Mouse (Mus musculus) liver, embryonic 16.5 days (tissue): ENCODE measurements around the gene Pdap1. TPM values are rescaled to one million over a fixed set of nuclear protein-coding genes. Genes with fewer than 3 reads are reported as not detected.
A peak's percentile ranks its signal among the peaks of the same experiment; 100 is the strongest.

Source experiments
- ATAC-seq: fragments of 200-750 bp; cut with Nextera tagmentation; 2 replicates; pipeline ENCODE4 v1.8.0; 2017; ENCODE audit warnings: low read depth, mild to moderate bottlenecking, moderate number of reproducible peaks, moderate library complexity
- H3K27ac ChIP-seq: fragments of 300-500 bp; sonication (generic); 2 replicates; pipeline ENCODE4 v1.5.1; 2014; ENCODE audit warnings: mild to moderate bottlenecking, low read length
- H3K27me3 ChIP-seq: fragments of 300-500 bp; sonication (generic); 2 replicates; pipeline ENCODE4 v1.6.1; 2014; ENCODE audit warnings: low read depth, low read length, mixed read lengths; ENCODE audit not compliant: control insufficient read depth, insufficient read depth
- H3K36me3 ChIP-seq: fragments of 300-500 bp; sonication (generic); 2 replicates; pipeline ENCODE4 v1.6.1; 2014; ENCODE audit warnings: mild to moderate bottlenecking; ENCODE audit not compliant: control insufficient read depth, insufficient read depth
- H3K4me1 ChIP-seq: fragments of 300-500 bp; sonication (generic); 2 replicates; pipeline ENCODE4 v1.6.1; 2014; ENCODE audit warnings: low read depth, low read length, mixed read lengths; ENCODE audit not compliant: control insufficient read depth
- H3K4me2 ChIP-seq: fragments of 300-500 bp; sonication (generic); 2 replicates; pipeline ENCODE4 v1.6.1; 2014; ENCODE audit warnings: low read depth, low read length, mixed read lengths
- H3K4me3 ChIP-seq: fragments of 300-500 bp; sonication (generic); 2 replicates; pipeline ENCODE4 v1.5.1; 2014; ENCODE audit warnings: low read depth, mild to moderate bottlenecking, low read length
- H3K9ac ChIP-seq: fragments of 300-500 bp; sonication (generic); 2 replicates; pipeline ENCODE4 v1.6.1; 2014; ENCODE audit warnings: low read depth, low read length
- H3K9me3 ChIP-seq: fragments of 300-500 bp; sonication (generic); replicated peaks from 2 replicates; pipeline ENCODE4 v1.6.1; 2016; ENCODE audit warnings: low read length; ENCODE audit not compliant: control insufficient read depth
- WGBS: fragments of 180-500 bp; shearing (Covaris S2); extraction: QIAGEN DNeasy Blood & Tissue Kit; methylation state at CpG from one replicate; pipeline ENCODE4 v1.1.7; 2014; ENCODE audit not compliant: insufficient replicate concordance; 5-methylcytosine and 5-hydroxymethylcytosine counted together
- polyA plus RNA-seq: library from polyadenylated mRNA; unstranded; fragments of >200 nt; fragmentation: Nextera tagmentation; extraction: Ambion mirVana; gene quantifications from 2 replicates; pipeline ENCODE4 v1.2.1, GENCODE M21; 2015

Pdap1 gene
- polyA plus RNA-seq, 1 experiment from 2014 or later, result 33.6 TPM

DNA sequence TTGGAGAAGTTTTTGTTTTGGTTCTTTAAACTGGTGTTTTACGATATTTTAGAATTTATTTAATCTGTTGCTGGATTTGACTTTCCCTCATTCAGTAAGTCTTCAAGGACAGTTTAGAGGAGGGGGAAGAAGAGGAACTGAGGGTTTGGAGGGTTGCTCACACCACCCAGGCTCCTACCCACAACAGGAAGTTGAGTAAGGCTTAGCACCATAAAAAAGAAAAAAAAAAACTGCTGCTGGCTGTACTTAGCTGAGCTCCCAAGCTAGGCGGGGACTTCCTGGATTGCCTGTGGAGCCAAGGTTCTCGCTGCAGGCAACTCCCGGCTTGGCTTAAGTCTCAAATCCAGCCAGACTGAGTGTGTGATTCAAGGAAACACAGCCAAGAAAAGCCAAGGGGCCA lies 23.7 kb downstream of the Pdap1 start:
- peak overlapping the region; percentile 53 for H3K27ac ChIP-seq
- H3K4me3 ChIP-seq, result peak overlapping the region; percentile 67
- peak overlapping the region; percentile 32 for H3K4me2 ChIP-seq
- 7% methylated on average over 4 of the region's 4 CpGs for WGBS
- peaks cover 9% of the 10 kb centered on the region; the same call in 1 of the 2 replicates for H3K4me1 ChIP-seq
- no peaks in the 10 kb centered on the region; the same call in 1 of the 2 replicates for H3K36me3 ChIP-seq
- no peak overlapping the region for H3K9ac ChIP-seq
- H3K9me3 ChIP-seq, result 0 out of 2 replicates have a peak, but pooled peaks cover 2% of the 10 kb centered on the region
- no peaks in the 10 kb centered on the region for H3K27me3 ChIP-seq
- peak; percentile 20; the same call in 1 of the 2 replicates for ATAC-seq

DNA sequence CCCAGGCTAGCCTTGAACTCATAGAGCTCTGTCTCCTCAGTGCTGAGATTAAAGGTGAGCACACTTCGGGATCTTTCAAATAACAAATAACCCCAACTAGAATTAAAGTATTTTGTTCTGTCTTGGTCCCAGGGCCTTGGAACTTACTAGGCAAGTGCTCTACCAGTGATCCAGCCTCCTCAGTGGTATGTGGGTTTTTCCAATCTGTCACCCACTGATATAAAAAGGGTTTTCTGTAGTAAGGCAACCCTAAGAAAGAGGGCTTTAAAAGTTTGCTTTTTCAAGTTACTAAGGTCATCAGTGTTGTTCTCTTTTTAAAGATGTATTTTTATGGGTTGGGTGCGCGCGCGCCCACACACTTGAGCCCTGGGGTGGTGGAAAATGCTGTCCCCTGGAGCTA lies 24.3 kb downstream of the Pdap1 start:
- Histone ChIP-seq H3K4me1 (peaks cover 9% of the 10 kb centered on the region; the same call in 1 of the 2 replicates), H3K9ac (peak overlapping the region; percentile 15; the same call in 1 of the 2 replicates), H3K27ac (peak overlapping the region; percentile 45), H3K4me3 (peak overlapping the region; percentile 67), H3K27me3 (no peaks in the 10 kb centered on the region), H3K36me3 (no peaks in the 10 kb centered on the region; the same call in 1 of the 2 replicates), H3K4me2 (peak overlapping the region; percentile 32), H3K9me3 (0 out of 2 replicates have a peak, but pooled peaks cover 2% of the 10 kb centered on the region)
- ATAC-seq, result no peak
- 72% methylated on average over 5 of the region's 5 CpGs for WGBS

- 6% methylated on average over 39 of the region's 40 CpGs for WGBS
- 0 out of 2 replicates have a peak, but pooled peaks cover 2% of the 10 kb centered on the region for H3K9me3 ChIP-seq
- peak overlapping the region; percentile 74 for H3K4me2 ChIP-seq
- ATAC-seq, result peak; percentile 41
- peaks cover 9% of the 10 kb centered on the region; the same call in 1 of the 2 replicates for H3K4me1 ChIP-seq
- H3K4me3 ChIP-seq, result peak overlapping the region; percentile 67
- peaks cover 3% of the 10 kb centered on the region for H3K36me3 ChIP-seq
- H3K9ac ChIP-seq, result peak overlapping the region; percentile 72
- no peaks in the 10 kb centered on the region for H3K27me3 ChIP-seq
- H3K27ac ChIP-seq, result peak overlapping the region; percentile 59
Observed at GRCm38 (mm10) chr5:145114606-145115473, 25.2 kb downstream of the Pdap1 start.

DNA sequence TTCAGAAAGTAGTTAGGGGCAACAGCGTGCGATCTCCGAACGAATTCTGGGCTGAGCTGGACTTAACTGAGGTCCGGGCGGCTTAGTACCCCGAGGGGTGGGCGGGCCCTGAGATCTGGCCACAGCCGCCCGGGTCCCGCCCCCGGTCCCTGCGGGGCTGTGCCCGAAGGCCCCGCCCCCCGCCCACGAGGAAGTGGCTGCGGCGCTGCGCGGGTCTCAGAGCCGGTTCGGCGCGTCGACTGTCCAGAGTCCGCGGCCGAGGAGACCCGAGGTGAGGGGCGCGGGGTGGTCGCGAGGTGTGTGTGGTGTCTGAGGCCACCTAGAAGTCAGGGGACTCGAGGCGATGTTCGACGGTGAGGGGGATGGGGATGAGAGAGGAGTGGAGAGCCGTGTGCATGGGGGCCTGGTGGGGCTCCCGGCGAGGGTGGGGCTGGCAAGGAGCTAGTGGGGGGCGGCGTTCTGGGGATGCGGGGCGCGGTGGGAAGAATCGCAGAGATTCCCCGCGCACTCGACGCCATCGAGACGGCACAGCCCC lies 25.9 kb downstream of the Pdap1 start, which contains the start of gene Arpc1b:
Gene Arpc1b, plus strand, starts transcription at position 145 of the 535 bp plus-strand sequence.
- WGBS, result under 1% methylated on average over 47 of the region's 53 CpGs
- H3K4me1 ChIP-seq, result peaks cover 9% of the 10 kb centered on the region; the same call in 1 of the 2 replicates

DNA sequence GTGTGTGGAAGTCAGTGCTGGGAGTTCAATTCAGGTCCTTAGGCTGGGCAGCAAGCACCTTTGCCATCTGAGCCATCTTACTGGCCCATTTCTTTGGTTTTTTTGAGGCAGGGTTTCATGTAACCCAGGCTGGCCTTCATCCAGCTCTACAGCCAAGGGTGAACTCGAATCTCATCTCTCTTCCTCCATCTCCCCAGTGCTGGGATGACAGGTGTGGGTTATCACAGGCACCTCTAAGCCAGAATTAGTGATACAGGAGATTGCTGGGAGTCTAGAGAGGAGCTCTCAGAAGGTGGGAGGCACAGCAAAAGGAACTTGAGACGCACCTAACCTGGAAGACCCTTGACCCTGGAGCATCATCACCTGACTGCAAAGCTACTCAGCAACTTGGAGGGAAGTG lies 26.6 kb downstream of the Pdap1 start:
- Histone ChIP-seq H3K9ac (no peak overlapping the region), H3K27ac (no peak overlapping the region), H3K36me3 (peaks cover 9% of the 10 kb centered on the region; the same call in 1 of the 2 replicates), H3K4me2 (peak overlapping the region; percentile 74), H3K9me3 (no peaks in the 10 kb centered on the region), H3K4me3 (peak overlapping the region; percentile 67; the same call in 1 of the 2 replicates), H3K27me3 (no peaks in the 10 kb centered on the region), H3K4me1 (peaks cover 9% of the 10 kb centered on the region; the same call in 1 of the 2 replicates)
- 30% methylated on average over 2 of the region's 2 CpGs for WGBS
- ATAC-seq, result no peak

More for the DNA sequence above, 25.9 kb downstream of the Pdap1 start, which contains the start of gene Arpc1b:
- peak; percentile 73 for ATAC-seq
- H3K27ac ChIP-seq, result peak within 1 kb of the TSS; percentile 59
- H3K9ac ChIP-seq, result peak within 1 kb of the TSS; percentile 72
- peak within 1 kb of the TSS; percentile 74 for H3K4me2 ChIP-seq
- H3K36me3 ChIP-seq, result peaks cover 5% of the 10 kb centered on the region
- no peaks in the 10 kb centered on the region for H3K27me3 ChIP-seq
- peak within 1 kb of the TSS; percentile 67 for H3K4me3 ChIP-seq
- H3K9me3 ChIP-seq, result no peaks in the 10 kb centered on the region

- no peak overlapping the region for H3K4me2 ChIP-seq
- no peaks in the 10 kb centered on the region for H3K27me3 ChIP-seq
- no peaks in the 10 kb centered on the region for H3K9me3 ChIP-seq
- no peak for ATAC-seq
- peaks cover 12% of the 10 kb centered on the region; the same call in 1 of the 2 replicates for H3K36me3 ChIP-seq
- no peak overlapping the region for H3K27ac ChIP-seq
- H3K4me3 ChIP-seq, result no peak overlapping the region
- H3K4me1 ChIP-seq, result peaks cover 9% of the 10 kb centered on the region; the same call in 1 of the 2 replicates
- no peak overlapping the region for H3K9ac ChIP-seq
- WGBS, result 60% methylated on average over 8 of the region's 8 CpGs
Observed at GRCm38 (mm10) chr5:145112566-145112965, 27.5 kb downstream of the Pdap1 start.

- Histone ChIP-seq H3K4me1 (peaks cover 9% of the 10 kb centered on the region; the same call in 1 of the 2 replicates), H3K9ac (no peak overlapping the region), H3K4me3 (no peak overlapping the region), H3K27ac (no peak overlapping the region), H3K27me3 (no peaks in the 10 kb centered on the region), H3K36me3 (peaks cover 25% of the 10 kb centered on the region), H3K4me2 (no peak overlapping the region), H3K9me3 (no peaks in the 10 kb centered on the region)
- ATAC-seq, result no peak
- 69% methylated on average over 6 of the region's 6 CpGs for WGBS
Observed at GRCm38 (mm10) chr5:145110401-145110800, 29.6 kb downstream of the Pdap1 start.

GRCm38 (mm10) chr5:145105694-145106275 lies 34.3 kb downstream of the Pdap1 start:
- no peaks in the 10 kb centered on the region for H3K27me3 ChIP-seq
- H3K4me1 ChIP-seq, result no peaks in the 10 kb centered on the region
- no peaks in the 10 kb centered on the region for H3K9me3 ChIP-seq
- 81% methylated on average over 9 of the region's 9 CpGs for WGBS
- no peak overlapping the region for H3K27ac ChIP-seq
- H3K9ac ChIP-seq, result no peak overlapping the region
- H3K4me2 ChIP-seq, result no peak overlapping the region
- no peak for ATAC-seq
- H3K4me3 ChIP-seq, result no peak overlapping the region
- H3K36me3 ChIP-seq, result peaks cover 53% of the 10 kb centered on the region
